Mouse (Mus musculus) midbrain, embryonic 14.5 days (tissue): Measurements from ENCODE around the gene Acaca. TPM values are rescaled to one million over a fixed set of nuclear protein-coding genes. Genes with fewer than 3 reads are reported as not detected.

Experiments used
- ATAC-seq: fragments of 200-750 bp; cut with Nextera tagmentation; 2 replicates; pipeline ENCODE4 v1.8.0; 2017; ENCODE audit warnings: moderate number of reproducible peaks, moderate library complexity; ENCODE audit not compliant: low FRiP score, low TSS enrichment
- DNase-seq: peaks from one replicate; pipeline ENCODE4 v3.0.0-alpha.2; 2015
- H3K27ac ChIP-seq: fragments of 300-500 bp; sonication (generic); replicated peaks from 2 replicates; pipeline ENCODE4 v1.5.1; 2014; ENCODE audit warnings: mild to moderate bottlenecking, low read depth, low read length, moderate library complexity
- H3K27me3 ChIP-seq: fragments of 300-500 bp; sonication (generic); 2 replicates; pipeline ENCODE4 v1.6.1; 2014; ENCODE audit warnings: low read length, control low read depth, mixed read lengths; ENCODE audit not compliant: control insufficient read depth, insufficient read depth
- H3K36me3 ChIP-seq: fragments of 300-500 bp; sonication (generic); 2 replicates; pipeline ENCODE4 v1.6.1; 2014; ENCODE audit warnings: low read length, control low read depth; ENCODE audit not compliant: control insufficient read depth, insufficient read depth
- H3K4me1 ChIP-seq: fragments of 300-500 bp; sonication (generic); 2 replicates; pipeline ENCODE4 v1.6.1; 2014; ENCODE audit warnings: mild to moderate bottlenecking, antibody characterized with exemption, low read length, control low read depth; ENCODE audit not compliant: control insufficient read depth, insufficient read depth
- H3K4me2 ChIP-seq: fragments of 300-500 bp; sonication (generic); 2 replicates; pipeline ENCODE4 v1.6.1; 2014; ENCODE audit warnings: mild to moderate bottlenecking, low read length, moderate library complexity
- H3K4me3 ChIP-seq: fragments of 300-500 bp; sonication (generic); replicated peaks from 2 replicates; pipeline ENCODE4 v1.5.1; 2014; ENCODE audit warnings: low read depth, low read length
- H3K9ac ChIP-seq: fragments of 300-500 bp; sonication (generic); replicated peaks from 2 replicates; pipeline ENCODE4 v1.6.1; 2014; ENCODE audit warnings: mild to moderate bottlenecking, low read length, moderate library complexity
- H3K9me3 ChIP-seq: fragments of 300-500 bp; sonication (generic); 2 replicates; pipeline ENCODE4 v1.6.1; 2016; ENCODE audit warnings: low read length, control low read depth, mixed read lengths; ENCODE audit not compliant: control insufficient read depth
- WGBS: fragments of 180-500 bp; shearing (Covaris S2); extraction: QIAGEN DNeasy Blood & Tissue Kit; methylation state at CpG from one replicate; pipeline ENCODE4 v1.1.7; 2014; 5-methylcytosine and 5-hydroxymethylcytosine counted together
- polyA plus RNA-seq: library from polyadenylated mRNA; unstranded; fragments of >200 nt; fragmentation: Nextera tagmentation; extraction: Ambion mirVana; gene quantifications from 2 replicates; pipeline ENCODE4 v1.2.1, GENCODE M21; 2014

Gene Acaca
- polyA plus RNA-seq, 1 experiment from 2014 or later = 40.8 TPM

GRCm38 (mm10) chr11:84442554-84443331, 313.3 kb downstream of the Acaca start:
- Histone ChIP-seq H3K4me2 (no peak overlapping the region), H3K9me3 (no peaks in the 10 kb centered on the region), H3K36me3 (peaks cover 20% of the 10 kb centered on the region), H3K9ac (no peak overlapping the region), H3K4me3 (no peak overlapping the region), H3K4me1 (no peaks in the 10 kb centered on the region), H3K27ac (no peak overlapping the region), H3K27me3 (no peaks in the 10 kb centered on the region)
- DNase-seq (no peak), ATAC-seq (no peak)
- 91% methylated on average over 4 of the region's 4 CpGs for WGBS

Other genes with a start within 250 kb of the Acaca start
- 22.5 and 28.8 TPM in 2 replicates for gene Ddx52, start 187.6 kb upstream of the Acaca start, polyA plus RNA-seq
- gene Synrg, start 165.2 kb upstream of the Acaca start, polyA plus RNA-seq = 25.8 and 34.2 TPM in 2 replicates
- gene Dusp14, start 60.4 kb upstream of the Acaca start, polyA plus RNA-seq = 8.4 and 9.0 TPM in 2 replicates
- gene Tada2a, start 72 bp upstream of the Acaca start, polyA plus RNA-seq = 27.6 and 31.0 TPM in 2 replicates
- gene Gm11437, start 37.8 kb downstream of the Acaca start, polyA plus RNA-seq = 0.29 TPM in 1 of 2 replicates, not detected in the other